Mouse (Mus musculus) ES-E14 (cell line): ENCODE results near the gene Arhgef10l. TPM values are rescaled to one million over a fixed set of nuclear protein-coding genes. Genes with fewer than 3 reads are reported as not detected.
A peak's percentile ranks its signal among the peaks of the same experiment; 100 is the strongest.

Experiments used
- DNase-seq: peaks from one replicate; pipeline ENCODE4 v3.0.0-alpha.2; 2013; ENCODE audit warnings: low read depth, low spot score
- H3K27ac ChIP-seq: 2 replicates; pipeline ENCODE4 v1.5.1; 2012; ENCODE audit warnings: low read depth, mild to moderate bottlenecking, low read length, moderate library complexity, mixed read lengths; ENCODE audit not compliant: poor library complexity, insufficient read depth, severe bottlenecking
- H3K36me3 ChIP-seq: 2 replicates; pipeline ENCODE4 v1.6.1; 2012; ENCODE audit warnings: mild to moderate bottlenecking, low read length, moderate library complexity, mixed read lengths; ENCODE audit not compliant: control insufficient read depth, poor library complexity, insufficient read depth, severe bottlenecking
- H3K4me1 ChIP-seq, 2 experiments: fragments of 150-350 bp in 1 of 2; sonication (generic) in 1 of 2; 2 replicates each; pipeline ENCODE4 v1.6.1; 2012; ENCODE audit warnings: low read length in 2 of 2, mild to moderate bottlenecking in 1 of 2, mixed read lengths in 1 of 2; ENCODE audit not compliant: control insufficient read depth in 2 of 2, insufficient read depth in 2 of 2, poor library complexity in 1 of 2
- H3K4me3 ChIP-seq, 2 experiments: fragments of 150-350 bp in 1 of 2; sonication (generic) in 1 of 2; 2 replicates each; pipeline ENCODE4 v1.5.1; 2012; ENCODE audit warnings: low read length in 2 of 2, low read depth in 1 of 2, mild to moderate bottlenecking in 1 of 2, mixed read lengths in 1 of 2; ENCODE audit not compliant: insufficient read depth in 1 of 2, poor library complexity in 1 of 2, severe bottlenecking in 1 of 2
- H3K9ac ChIP-seq: 2 replicates; pipeline ENCODE4 v1.6.1; 2012; ENCODE audit warnings: low read depth, mild to moderate bottlenecking, low read length, mixed read lengths; ENCODE audit not compliant: poor library complexity, insufficient read depth, severe bottlenecking
- H3K9me3 ChIP-seq: fragments of 150-350 bp; sonication (generic); 2 replicates; pipeline ENCODE4 v1.6.1; 2012; ENCODE audit warnings: low read depth, mild to moderate bottlenecking, low read length; ENCODE audit not compliant: control insufficient read depth, insufficient read depth
- CHD2 ChIP-seq: IDR thresholded peaks from 2 replicates; pipeline ENCODE4 v1.6.1; 2014; ENCODE audit warnings: mild to moderate bottlenecking, low read depth, low read length, inconsistent platforms
- HCFC1 ChIP-seq: IDR thresholded peaks from 2 replicates; pipeline ENCODE4 v1.6.1; 2012; ENCODE audit warnings: low read length, inconsistent platforms, borderline replicate concordance; ENCODE audit not compliant: insufficient read depth
- MAFK ChIP-seq: IDR thresholded peaks from 2 replicates; pipeline ENCODE4 v1.6.1; 2014; ENCODE audit warnings: mild to moderate bottlenecking, low read depth, low read length, inconsistent platforms; ENCODE audit not compliant: insufficient read depth
- ZC3H11A ChIP-seq: IDR thresholded peaks from 2 replicates; pipeline ENCODE4 v1.6.1; 2012; ENCODE audit warnings: low read depth, mild to moderate bottlenecking, inconsistent platforms, low read length, borderline replicate concordance
- ZNF384 ChIP-seq: IDR thresholded peaks from 2 replicates; pipeline ENCODE4 v1.6.1; 2012; ENCODE audit warnings: low read depth, low read length, inconsistent platforms
- in situ Hi-C, 2 experiments: fragments of 600-800 bp; cut with MboI; formaldehyde crosslinking; loops; one replicate each; pipeline ENCODE4 v1.15.1; 2025; ENCODE audit warnings: low sequenced_read_pairs in 2 of 2, inconsistent platforms in 1 of 2; ENCODE audit not compliant: unreplicated experiment in 2 of 2
- total RNA-seq: library from RNA; depleted of rRNA; stranded (reverse); fragments of 300-350 nt; gene quantifications from 2 replicates; pipeline ENCODE4 v1.2.3, GENCODE M21; 2012; rRNA removed

The Arhgef10l gene
- total RNA-seq: 14.8 and 20.0 TPM in 2 replicates

DNA sequence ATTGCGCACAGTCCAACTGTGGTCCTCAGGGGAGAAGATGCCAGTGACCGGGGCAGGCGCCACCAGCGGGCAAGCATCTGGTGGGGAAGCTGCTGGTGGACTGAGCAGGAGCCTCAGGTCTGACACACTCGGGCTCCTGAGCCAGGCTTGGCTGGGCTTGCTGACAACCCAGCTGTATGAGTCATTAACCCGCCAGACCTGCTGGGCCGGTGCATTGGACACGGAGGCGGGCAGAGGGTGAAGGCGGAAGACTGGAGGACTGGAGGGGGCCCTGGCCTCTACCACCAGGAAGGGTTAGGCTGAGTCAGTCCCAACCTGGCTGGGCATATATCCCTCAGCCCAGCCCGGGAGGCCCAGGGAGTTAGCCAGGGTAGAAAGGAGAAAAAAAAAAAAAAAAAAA lies at the start of gene Arhgef10l:
Arhgef10l (minus strand) TSS at position 253 of the 400 bp plus-strand sequence.
- Histone ChIP-seq H3K9me3 (no peaks in the 10 kb centered on the region), H3K36me3 (no peaks in the 10 kb centered on the region), H3K27ac (no peak within 1 kb of the TSS), H3K4me1 (peaks cover 3 to 28% of the 10 kb centered on the region in 2 experiments; a peak in 2 of 4 replicates), H3K9ac (no peak within 1 kb of the TSS), H3K4me3 (no peak within 1 kb of the TSS)
- no peak for DNase-seq
- in situ Hi-C loops: no loop called here
- TF ChIP-seq CHD2: no peak

DNA sequence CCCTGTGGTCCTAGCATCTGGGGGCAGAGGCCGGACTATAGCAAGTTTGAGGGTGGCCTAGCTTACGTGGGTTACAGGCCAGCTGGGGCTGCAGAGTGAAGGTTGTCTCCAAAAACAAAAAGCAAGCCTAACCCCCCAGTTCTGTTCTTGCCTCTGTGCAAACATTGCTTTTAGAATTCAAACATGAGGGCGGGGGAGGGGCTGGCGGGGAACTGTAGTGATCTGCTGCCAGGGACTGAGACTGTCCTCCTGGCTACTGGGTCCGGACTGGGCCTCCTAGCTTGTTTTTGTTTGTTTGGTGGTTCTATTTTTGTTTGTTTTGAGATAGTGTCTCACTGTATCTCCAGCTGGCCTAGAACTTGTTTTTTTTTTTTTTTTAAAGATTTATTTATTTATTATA lies 48.8 kb upstream of the Arhgef10l start:
- in situ Hi-C loops: no loop called here
- no peak for DNase-seq
- H3K9ac ChIP-seq: no peak overlapping the region
- H3K36me3 ChIP-seq: peaks cover 88% of the 10 kb centered on the region
- no peaks in the 10 kb centered on the region for H3K9me3 ChIP-seq
- TF ChIP-seq ZC3H11A (no peak), ZNF384 (no peak), CHD2 (no peak), MAFK (no peak), HCFC1 (no peak)
- H3K27ac ChIP-seq: no peak overlapping the region
- H3K4me3 ChIP-seq: no peak overlapping the region
- H3K4me1 ChIP-seq: peaks cover 2 to 14% of the 10 kb centered on the region in 2 experiments; a peak in 2 of 4 replicates

DNA sequence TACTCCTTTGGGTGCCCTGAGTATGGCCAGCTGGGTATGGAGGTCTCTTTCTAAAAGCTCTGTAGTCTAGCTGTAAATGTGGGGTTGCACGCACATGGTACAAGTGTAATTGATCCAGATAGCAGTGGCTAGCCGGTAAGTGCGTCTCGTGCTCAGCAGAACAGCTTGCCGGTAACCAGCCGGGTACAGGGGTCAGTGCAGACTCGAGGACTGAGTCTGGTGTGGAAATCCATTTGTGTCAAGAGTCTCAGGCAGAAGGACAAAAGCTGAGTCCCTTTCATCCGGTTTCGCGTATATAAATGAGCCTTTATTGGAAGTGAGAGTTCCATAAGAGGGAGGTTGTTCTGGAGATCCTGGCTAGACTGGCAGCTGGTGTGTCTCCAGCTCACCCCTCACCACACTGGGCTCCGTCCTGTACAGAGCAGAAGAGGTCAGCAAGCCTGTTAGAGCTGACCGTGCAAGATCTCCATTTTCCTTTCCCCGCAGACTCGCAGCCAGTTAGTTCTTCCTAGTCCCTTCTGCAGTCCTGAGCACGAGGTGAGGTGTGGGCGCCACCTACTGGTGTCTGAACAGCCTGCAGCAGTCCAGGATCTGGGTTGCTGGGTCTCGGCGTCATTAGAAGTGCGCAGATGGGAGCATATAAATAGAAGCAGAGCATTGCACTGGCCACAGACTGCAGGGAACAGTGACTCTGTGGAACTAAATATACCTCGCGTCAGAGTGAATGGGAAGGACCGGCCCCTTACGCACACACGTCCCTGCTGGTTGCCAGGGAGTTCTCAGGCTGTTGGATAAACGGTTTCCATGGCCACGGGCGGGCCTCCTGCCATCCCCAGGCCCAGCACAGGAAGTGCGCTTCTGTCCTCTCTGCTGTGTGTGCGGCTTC lies 47.9 kb upstream of the Arhgef10l start:
- peak; percentile 34; the same call in 1 of the 2 replicates for TF ChIP-seq ZC3H11A
- TF ChIP-seq HCFC1: no peak
- Histone ChIP-seq H3K36me3 (peaks cover 94% of the 10 kb centered on the region), H3K4me3 (no peak overlapping the region), H3K4me1 (peaks cover 2 to 16% of the 10 kb centered on the region in 2 experiments; a peak in 3 of 4 replicates), H3K27ac (no peak overlapping the region), H3K9ac (no peak overlapping the region), H3K9me3 (no peaks in the 10 kb centered on the region)
- in situ Hi-C loops: no loop called here
- DNase-seq: peak; percentile 80

DNA sequence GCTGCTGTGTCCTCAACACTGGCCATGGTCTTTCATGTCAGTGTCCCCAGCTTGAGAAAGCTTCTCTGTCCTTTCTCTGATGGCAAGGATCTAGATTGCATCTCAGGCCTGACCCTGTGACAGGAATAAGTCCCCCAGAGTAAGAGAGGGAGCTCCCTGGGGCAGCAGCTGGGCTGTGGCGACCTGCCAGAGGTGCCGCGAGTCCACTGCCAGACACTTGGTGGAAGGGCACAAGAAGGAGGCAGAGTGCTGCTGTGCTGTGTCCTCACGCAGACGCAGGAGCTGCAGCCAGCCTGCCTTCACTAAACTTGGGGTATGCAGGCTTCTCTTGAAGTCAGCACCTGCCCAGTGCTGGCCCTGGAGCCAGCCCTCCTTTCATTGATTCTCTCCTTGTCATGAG lies 45.5 kb upstream of the Arhgef10l start:
- H3K9ac ChIP-seq: no peak overlapping the region
- H3K4me1 ChIP-seq: peaks cover 2 to 13% of the 10 kb centered on the region in 2 experiments; a peak in 3 of 4 replicates
- H3K9me3 ChIP-seq: no peaks in the 10 kb centered on the region
- no peak overlapping the region for H3K27ac ChIP-seq
- peaks cover 92% of the 10 kb centered on the region for H3K36me3 ChIP-seq
- no peak for DNase-seq
- TF ChIP-seq ZNF384: no peak
- no peak for TF ChIP-seq MAFK
- TF ChIP-seq CHD2: no peak
- no peak for TF ChIP-seq HCFC1
- no peak for TF ChIP-seq ZC3H11A
- H3K4me3 ChIP-seq: no peak overlapping the region
- in situ Hi-C loops: no loop called here

DNA sequence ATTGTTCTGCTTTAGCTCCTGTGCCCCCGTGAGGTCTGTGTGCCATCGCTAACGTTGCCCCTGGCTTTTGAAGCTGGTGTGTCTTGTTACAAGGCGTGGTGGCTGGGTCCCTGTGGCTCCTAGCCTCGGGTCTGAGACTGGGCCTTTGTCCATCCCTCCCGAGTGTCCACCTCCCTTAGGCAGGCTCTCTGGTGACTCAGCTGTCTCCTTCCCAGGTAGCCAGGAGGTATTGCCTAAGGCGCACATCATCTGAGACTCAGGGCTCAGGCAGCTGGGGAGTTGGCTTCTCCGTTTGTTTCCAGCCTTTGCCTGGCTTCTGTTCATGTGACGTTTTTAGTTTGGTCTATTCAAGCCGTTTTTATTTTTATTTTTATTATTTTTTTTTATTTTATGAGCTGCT lies 45.0 kb upstream of the Arhgef10l start:
- H3K4me3 ChIP-seq: no peak overlapping the region
- no peaks in the 10 kb centered on the region for H3K9me3 ChIP-seq
- H3K36me3 ChIP-seq: peaks cover 91% of the 10 kb centered on the region
- in situ Hi-C loops: no loop called here
- DNase-seq: no peak
- H3K4me1 ChIP-seq: peaks cover under 1 to 17% of the 10 kb centered on the region in 2 experiments; a peak in 3 of 4 replicates
- H3K9ac ChIP-seq: no peak overlapping the region
- TF ChIP-seq MAFK (no peak), ZNF384 (no peak), ZC3H11A (no peak)
- H3K27ac ChIP-seq: no peak overlapping the region
